Mouse (Mus musculus) gastrocnemius, adult 18-20 months (tissue): ENCODE data around the gene D730048I06Rik. TPM values are rescaled to one million over a fixed set of nuclear protein-coding genes. Genes with fewer than 3 reads are reported as not detected.
"Not testable (repeated sequence)": the region's sequence is repeated elsewhere in the genome, so short reads cannot be mapped to it uniquely, and the experiment has no call there.

ENCODE experiments used
- DNase-seq: peaks from one replicate; pipeline ENCODE4 v3.0.0; 2021; ENCODE audit warnings: low spot score
- long read RNA-seq, 2 experiments: library from polyadenylated mRNA; stranded (forward); transcript quantifications; one replicate each; pipeline ENCODE4 v2.0.0; 2021
- total RNA-seq, 2 experiments: library from RNA; stranded (reverse); gene quantifications; 2 replicates each; pipeline ENCODE4 v1.2.3; 2021

The D730048I06Rik gene
- not detected for total RNA-seq
- long read RNA-seq, experiment 1, result 0 reads
- long read RNA-seq, experiment 2, result 0 reads

DNA sequence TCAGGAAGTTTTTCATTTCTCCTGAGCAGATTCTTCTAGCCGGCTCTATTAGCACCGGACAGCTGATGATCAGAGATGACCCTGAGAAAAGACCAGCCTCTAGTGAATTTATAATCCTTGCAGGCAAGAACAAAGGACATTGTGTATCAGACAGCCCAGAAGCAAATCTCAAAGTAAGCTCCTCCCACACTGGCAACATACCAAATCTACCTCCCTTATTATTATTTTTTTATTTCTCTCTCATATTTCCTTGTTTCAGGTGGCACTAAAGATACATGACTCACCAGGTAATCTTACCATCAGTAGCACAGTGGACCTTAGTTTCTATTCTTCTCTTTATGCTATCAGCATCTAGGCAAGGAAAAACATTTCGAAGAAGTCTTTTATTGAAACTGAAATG lies at the start of gene D730048I06Rik, which contains the start of gene Gm27235:
Gene D730048I06Rik, minus strand, starts transcription at position 112 of the 400 bp plus-strand sequence.
Gene Gm27235, minus strand, starts transcription at position 101 of the 400 bp plus-strand sequence.
- no peak for DNase-seq

DNA sequence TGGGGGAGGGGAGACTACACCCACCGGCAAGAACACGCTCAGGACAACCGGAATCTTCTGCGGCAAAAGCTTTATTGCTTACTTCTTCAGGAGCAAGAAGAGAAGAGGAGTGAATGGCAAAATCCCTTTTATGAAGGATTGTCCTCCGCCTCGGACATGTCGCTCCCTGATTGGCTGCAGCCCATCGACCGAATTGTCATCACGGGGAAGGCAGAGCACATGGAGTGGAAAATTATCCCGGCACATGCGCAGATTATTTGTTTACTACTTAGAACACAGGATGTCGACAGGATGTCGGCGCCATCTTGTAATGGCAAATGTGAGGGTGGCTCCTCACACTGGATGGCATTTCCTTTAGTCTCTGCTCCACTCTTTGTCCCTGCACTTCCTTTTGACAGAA lies 28.0 kb upstream of the D730048I06Rik start:
- DNase-seq, result not testable (repeated sequence)

DNA sequence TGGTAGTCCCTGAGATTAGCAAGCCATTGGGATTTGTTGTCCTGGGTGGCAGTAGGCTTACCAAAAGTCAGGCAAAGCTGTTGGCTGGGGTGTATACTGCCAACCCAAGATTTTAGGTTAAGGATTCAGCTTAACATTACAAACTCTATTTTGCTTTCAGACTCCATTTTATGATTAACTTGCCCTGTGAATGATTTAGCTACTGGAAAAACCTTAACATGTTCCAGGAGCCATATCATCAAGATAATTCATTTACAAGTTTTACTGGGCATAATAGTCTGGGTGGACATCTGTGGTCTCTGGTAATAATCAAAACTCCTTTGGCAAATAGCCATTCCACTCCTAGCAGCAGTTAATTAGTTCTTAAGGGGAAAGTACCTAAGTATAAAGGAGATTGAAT lies 8.2 kb upstream of the D730048I06Rik start:
- DNase-seq, result no peak

DNA sequence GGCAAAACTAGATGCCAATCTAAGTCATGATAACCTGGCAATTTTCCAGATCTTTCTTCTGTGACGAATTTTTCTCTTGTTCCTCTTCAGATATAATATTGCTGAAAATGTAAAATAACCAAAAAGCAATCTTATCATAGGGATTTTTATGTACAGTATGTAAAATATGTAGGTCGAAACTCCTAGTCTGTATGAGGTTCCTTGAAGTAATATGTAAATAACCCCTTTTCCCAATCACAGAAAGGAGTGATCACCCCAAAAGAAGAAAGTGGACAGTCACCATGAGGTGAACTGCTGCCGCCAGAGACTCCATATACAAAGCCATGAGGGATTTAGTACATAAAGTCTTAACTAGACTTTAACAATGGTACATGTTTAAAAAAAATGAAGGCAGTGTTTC lies 11.9 kb downstream of the D730048I06Rik start, which contains the start of gene Gm17727:
Gene Gm17727, minus strand, starts transcription at position 101 of the 400 bp plus-strand sequence.
- DNase-seq, result no peak

DNA sequence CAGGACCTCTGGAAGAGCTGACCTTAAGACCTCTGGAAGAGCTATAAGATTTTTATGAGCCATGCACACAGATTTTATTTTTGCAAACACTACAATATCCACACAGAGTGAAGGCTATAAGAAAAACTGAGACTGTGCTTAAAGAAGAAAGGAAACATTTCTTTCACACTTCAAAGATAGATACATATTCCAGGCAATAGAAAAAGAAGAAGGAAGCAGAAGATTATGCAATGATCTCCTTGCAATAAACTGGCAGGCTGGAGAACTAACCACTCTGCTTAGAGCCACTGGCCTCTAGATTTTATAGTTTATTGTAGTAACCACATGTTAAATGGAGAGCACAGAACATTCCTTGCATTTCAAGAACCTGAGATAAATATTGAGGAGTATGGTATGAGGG lies 33.1 kb downstream of the D730048I06Rik start:
- no peak for DNase-seq

DNA sequence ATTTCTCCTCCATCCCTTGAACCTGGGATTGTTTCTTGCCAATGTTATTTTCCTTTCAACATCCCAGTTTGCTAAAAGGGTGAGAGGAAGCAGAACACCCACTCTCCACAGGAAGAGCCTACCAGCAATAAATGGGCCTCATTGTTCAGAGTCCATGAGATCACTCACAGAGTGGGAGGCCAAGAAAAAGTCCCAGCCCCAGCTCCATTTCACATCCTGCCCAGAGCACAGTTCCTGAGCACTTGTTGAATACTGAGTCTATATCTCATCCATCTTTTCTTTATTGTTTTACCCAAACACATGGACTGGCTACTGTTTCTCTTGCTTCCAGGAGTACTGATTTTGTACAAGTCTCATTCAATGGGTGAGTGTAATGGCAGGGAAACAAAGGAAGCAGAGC lies 49.2 kb downstream of the D730048I06Rik start, which contains the start of gene Gm17677:
Gene Gm17677, plus strand, starts transcription at position 301 of the 400 bp plus-strand sequence.
- DNase-seq, result no peak

Other genes starting within 250 kb of the D730048I06Rik start
- gene Ddx25, start 231.6 kb downstream of the D730048I06Rik start, total RNA-seq, result not detected
- 10 to 100 TPM in 1 of 2 experiments, 1 to 10 TPM in 1; 9.2 to 10.3 TPM for gene Pus3, start 231.5 kb downstream of the D730048I06Rik start, total RNA-seq
- gene Pate2, start 219.8 kb downstream of the D730048I06Rik start, total RNA-seq, result not detected
- gene Hyls1, start 219.7 kb downstream of the D730048I06Rik start, total RNA-seq, result under 1 TPM; 0.80 to 0.95 TPM
- not detected for gene Pate4, start 178.2 kb downstream of the D730048I06Rik start, total RNA-seq
- gene Pate3, start 141.9 kb downstream of the D730048I06Rik start, total RNA-seq, result not detected
- not detected for gene Pate1, start 102.7 kb downstream of the D730048I06Rik start, total RNA-seq
- gene Gm17677, start 49.1 kb downstream of the D730048I06Rik start, total RNA-seq, result not detected
- gene Gm17727, start 12.0 kb downstream of the D730048I06Rik start, total RNA-seq, result not detected
- gene Gm27235, start within 50 bp of the D730048I06Rik start, total RNA-seq, result not detected
- gene 9230110F15Rik, start 54.0 kb upstream of the D730048I06Rik start, total RNA-seq, result not detected
- not detected for gene 9230113P08Rik, start 118.3 kb upstream of the D730048I06Rik start, total RNA-seq